Mouse (Mus musculus) gastrocnemius, postnatal 36 days (tissue): ENCODE data around the gene Wwox. TPM values are rescaled to one million over a fixed set of nuclear protein-coding genes. Genes with fewer than 3 reads are reported as not detected.
A peak's percentile ranks its signal among the peaks of the same experiment; 100 is the strongest.
"Not testable (repeated sequence)": the region's sequence is repeated elsewhere in the genome, so short reads cannot be mapped to it uniquely, and the experiment has no call there.

ENCODE experiments used
- DNase-seq, 2 experiments: peaks; one replicate each; pipeline ENCODE4 v3.0.0; 2022
- intact Hi-C: fragments of 180-260 bp; cut with DNase I; formaldehyde crosslinking; loops from one replicate; pipeline ENCODE4 v1.15.1; 2025
- total RNA-seq, 2 experiments: library from RNA; stranded (reverse); gene quantifications; 2 replicates each; pipeline ENCODE4 v1.2.3; 2021

Wwox gene
- total RNA-seq, 2 experiments from 2014 or later = 7.4 to 7.5 TPM

GRCm38 (mm10) chr8:114827810-114828209 is 388.4 kb downstream of the Wwox start:
- intact Hi-C loops, DNase-seq: not testable (repeated sequence)

- DNase-seq = no peak
- intact Hi-C loops = no loop called here
Measured at GRCm38 (mm10) chr8:114831595-114831994, 392.1 kb downstream of the Wwox start.

GRCm38 (mm10) chr8:114832251-114832774 is 392.9 kb downstream of the Wwox start:
- intact Hi-C loops = no loop called here
- DNase-seq = peak; percentile 14 to 37

- no peak for DNase-seq
- intact Hi-C loops = no loop called here
Measured at GRCm38 (mm10) chr8:114834730-114835129, 395.3 kb downstream of the Wwox start.

DNA sequence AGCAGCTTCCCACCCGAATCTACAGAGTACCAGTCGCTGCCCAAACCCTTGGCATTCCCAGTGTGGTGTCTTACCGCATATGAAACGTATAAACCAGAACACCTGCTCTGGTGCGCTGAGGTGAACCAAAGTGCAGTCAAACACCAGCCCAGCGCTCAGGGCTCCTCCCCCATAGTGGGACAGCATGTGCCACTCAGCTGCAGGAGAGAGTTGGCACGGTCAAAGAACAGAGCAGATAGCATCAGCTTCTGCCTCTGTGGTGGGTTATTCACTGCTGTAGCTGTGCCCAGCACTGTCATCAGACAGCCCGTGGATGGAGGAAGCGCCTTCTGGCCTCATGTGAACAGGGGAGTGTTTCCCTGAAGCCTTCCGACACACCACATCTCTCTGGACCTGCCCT is 400.5 kb downstream of the Wwox start:
- intact Hi-C loops = no loop called here
- no peak for DNase-seq

- no peak for DNase-seq
- intact Hi-C loops = no loop called here
Measured at GRCm38 (mm10) chr8:114847666-114848065, 408.2 kb downstream of the Wwox start.

GRCm38 (mm10) chr8:114849461-114849860 is 410.0 kb downstream of the Wwox start:
- intact Hi-C loops = no loop called here
- no peak for DNase-seq

- intact Hi-C loops = no loop called here
Measured at GRCm38 (mm10) chr8:114850014-114850870, 410.8 kb downstream of the Wwox start.

GRCm38 (mm10) chr8:114853765-114854164 is 414.3 kb downstream of the Wwox start:
- DNase-seq = no peak
- intact Hi-C loops = no loop called here

More at GRCm38 (mm10) chr8:114850014-114850870, 410.8 kb downstream of the Wwox start:
- DNase-seq = no peak

DNA sequence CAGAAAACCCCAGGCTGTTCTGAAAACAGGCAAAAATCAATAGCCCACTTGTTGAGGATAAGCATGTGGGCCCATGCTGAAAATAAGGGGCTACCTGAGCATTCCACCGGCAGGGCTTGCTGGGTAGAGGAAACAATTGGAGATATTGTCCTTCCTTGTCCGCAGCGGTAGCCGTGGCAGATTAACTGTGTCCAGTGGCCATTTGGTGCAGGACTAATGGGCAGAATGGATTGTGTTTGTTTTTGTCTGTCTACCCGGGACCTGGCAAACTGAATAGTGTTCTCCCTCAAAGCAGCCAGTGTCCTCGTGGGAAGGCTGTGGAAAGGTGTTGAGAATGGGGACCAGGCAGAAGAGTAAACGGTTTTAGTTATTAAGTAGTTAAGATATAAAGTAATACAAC is 416.4 kb downstream of the Wwox start:
- intact Hi-C loops = no loop called here
- no peak for DNase-seq

- DNase-seq = no peak
- intact Hi-C loops = no loop called here
Measured at GRCm38 (mm10) chr8:114865911-114866310, 426.5 kb downstream of the Wwox start.

- intact Hi-C loops = no loop called here
- no peak for DNase-seq
Measured at GRCm38 (mm10) chr8:114869321-114869720, 429.9 kb downstream of the Wwox start.

DNA sequence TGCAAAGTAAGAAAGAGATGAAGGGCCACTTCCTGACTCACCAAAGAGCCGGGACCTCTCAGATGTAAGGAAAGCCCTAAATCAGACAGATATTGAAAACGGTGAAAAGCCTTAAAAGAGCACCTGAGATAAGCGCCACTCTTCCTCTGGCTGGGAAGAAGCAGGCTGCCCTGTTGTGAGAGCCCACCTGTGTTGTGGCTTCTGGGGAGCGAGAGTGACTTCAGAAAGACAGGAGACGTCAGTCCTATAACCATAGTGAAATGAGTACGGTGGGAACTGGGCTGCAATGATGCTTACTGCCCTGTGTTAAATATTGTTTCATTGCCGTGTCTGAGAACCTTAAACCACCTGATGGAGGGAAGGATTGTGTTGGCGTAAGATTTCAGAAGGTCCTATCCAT is 431.0 kb downstream of the Wwox start:
- DNase-seq = no peak

DNA sequence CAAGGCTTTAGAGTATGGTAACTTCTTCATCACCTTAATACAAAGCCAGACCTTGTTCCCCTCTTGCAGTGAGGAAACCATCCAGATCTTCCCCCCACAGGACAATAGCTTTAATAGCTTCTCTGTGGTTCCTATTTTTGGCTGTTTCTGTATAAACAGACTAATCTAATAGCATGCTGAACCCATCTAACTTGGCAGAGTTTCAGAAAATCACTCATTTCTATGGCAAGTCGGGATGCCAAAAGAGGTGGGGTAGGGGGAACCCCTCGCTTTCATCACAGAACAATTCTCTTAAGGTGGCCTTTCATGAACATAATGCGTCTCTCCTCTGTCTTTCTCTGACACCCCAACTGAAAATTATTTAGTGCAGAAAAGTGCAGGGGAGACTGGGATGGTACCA is 433.0 kb downstream of the Wwox start:
- no peak for DNase-seq
- intact Hi-C loops = no loop called here

More for the DNA sequence above, 431.0 kb downstream of the Wwox start:
- intact Hi-C loops = no loop called here

GRCm38 (mm10) chr8:114875161-114875560 is 435.7 kb downstream of the Wwox start:
- no peak for DNase-seq
- intact Hi-C loops = no loop called here

DNA sequence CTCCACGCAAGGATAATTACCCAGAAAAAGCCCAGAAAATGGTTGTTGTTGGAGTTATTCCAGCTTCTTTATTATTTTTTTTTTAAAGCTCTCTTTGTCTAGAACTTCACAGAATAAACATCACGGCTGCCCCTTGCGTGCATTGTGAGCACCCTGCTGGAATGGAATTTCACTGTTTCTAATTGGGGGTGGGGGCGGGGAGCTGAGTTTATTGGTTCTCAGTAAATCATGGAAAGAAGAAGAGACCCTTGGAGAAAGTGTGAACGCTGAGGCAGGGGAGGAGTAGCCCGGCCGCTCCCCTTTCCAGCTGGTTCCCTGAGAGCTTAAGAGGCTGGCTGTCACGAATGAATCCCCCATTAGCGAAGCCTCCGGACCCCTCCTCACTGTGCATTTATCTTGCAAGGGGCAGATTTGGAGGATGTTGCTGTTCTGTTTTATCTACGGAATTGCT is 436.7 kb downstream of the Wwox start:
- DNase-seq = no peak
- intact Hi-C loops = no loop called here

DNA sequence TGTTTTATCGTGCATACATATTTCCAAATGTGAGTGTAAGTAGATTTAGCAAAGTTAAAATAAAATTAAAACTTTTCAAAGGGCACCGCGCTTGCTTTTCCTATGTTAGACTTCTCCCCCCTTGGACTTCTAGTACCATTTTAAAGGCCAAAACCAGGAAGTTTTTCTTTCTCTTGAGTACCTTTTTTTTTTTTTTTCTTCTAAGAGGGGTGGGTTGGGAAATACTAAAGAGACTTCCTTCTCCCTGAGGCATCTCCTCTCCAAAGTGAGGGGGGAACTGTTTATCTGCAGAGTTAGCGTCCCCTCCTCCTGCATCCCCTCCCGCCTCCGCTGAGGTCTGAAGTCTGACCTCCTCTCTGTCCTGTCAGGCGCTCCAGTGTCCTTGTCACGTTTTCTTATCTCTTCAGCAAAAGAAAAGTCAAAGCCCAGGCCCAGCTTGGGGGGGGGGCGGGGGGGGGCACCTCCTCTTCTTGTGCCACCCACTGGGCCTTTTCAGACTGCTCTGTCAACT is 437.3 kb downstream of the Wwox start:
- no peak for DNase-seq

DNA sequence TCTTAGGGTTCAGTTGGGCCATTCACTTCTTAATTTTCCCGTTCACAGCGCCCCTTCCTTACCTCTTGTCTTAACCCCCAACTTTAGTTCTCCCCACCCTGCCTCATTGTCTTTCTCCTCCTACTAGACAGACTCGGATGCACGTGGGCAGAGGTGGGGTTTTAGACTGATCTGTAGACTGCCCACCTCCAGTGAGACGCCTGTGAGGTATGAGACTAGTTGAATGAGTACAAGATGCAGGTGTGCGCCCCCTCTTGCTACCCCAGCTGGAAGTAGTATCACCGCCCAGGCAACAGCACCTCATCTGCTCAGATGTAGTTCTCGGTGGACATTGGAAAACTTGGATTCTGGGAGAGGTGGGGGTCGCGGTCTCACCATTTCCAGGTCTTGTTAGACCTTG is 437.8 kb downstream of the Wwox start:
- no peak for DNase-seq
- intact Hi-C loops = no loop called here

More for the DNA sequence above, 437.3 kb downstream of the Wwox start:
- intact Hi-C loops = no loop called here

DNA sequence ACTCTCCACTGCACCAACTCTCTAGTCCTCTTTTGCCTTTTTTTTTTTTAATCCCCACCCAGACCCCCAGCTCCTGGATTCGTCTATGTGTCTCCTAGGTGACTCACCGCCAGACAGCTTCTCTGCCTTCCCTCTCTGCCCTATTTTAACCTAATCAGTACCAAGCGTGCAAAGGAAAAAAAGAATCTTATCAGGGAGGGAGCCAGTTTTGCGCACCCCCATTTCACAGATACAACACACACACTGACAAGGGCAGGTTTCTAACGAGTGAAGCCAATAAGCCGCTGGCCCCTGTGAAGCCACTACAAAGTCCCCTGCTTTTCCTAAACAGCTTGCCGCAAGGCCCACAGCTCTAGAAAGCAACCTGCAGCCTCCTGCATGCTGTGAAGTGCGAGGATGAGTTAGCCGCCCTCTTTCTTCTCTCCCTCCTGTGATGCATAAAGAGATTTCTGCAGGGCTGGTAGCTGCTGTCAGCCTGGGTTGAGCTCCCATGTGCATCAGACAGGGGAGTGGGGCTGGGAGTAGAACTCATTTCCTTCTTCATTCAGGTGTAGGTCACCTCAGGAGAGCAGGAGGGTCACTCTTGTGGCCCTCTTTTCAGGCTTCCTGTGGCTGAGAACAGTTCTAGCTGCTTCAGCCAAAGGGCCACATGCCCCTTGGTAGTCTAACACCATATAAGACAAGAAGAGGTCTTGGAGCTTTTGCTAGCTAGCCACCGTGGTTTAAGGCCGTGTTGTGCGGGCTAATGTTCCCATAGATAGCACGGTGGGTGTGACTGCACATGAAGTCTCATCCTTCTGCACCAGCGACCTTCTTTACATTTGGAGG is 439.2 kb downstream of the Wwox start:
- intact Hi-C loops = no loop called here
- DNase-seq = no peak

DNA sequence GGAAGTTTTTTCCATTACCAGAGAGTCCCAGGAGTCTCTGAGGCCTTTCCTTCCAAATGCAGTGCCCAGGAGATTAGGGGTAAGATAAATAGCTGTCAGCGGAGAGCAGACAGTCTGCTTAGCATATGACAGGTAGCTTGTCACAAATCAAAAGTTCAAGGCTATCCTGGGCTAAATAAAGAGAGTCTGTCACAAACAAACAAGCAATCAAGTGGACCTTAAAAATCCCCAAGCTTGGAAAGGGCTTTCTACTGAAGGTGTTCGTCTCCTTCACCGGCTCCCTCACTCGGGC is 439.8 kb downstream of the Wwox start:
- intact Hi-C loops = no loop called here
- DNase-seq = no peak

GRCm38 (mm10) chr8:114879678-114880077 is 440.2 kb downstream of the Wwox start:
- DNase-seq = no peak
- intact Hi-C loops = no loop called here
